Mouse (Mus musculus): ENCODE results near the gene Dennd5a.

The Dennd5a gene

GRCm38 (mm10) chr7:109881561-109882099 lies 78.6 kb downstream of the Dennd5a start:
- DNase-seq = no peak

- DNase-seq = no peak
Measured at GRCm38 (mm10) chr7:109879158-109879557, 81.1 kb downstream of the Dennd5a start.

GRCm38 (mm10) chr7:109876085-109876484 lies 84.2 kb downstream of the Dennd5a start:
- DNase-seq = no peak

- no peak for DNase-seq
Measured at GRCm38 (mm10) chr7:109875598-109875997, 84.7 kb downstream of the Dennd5a start.

GRCm38 (mm10) chr7:109875033-109875432 lies 85.2 kb downstream of the Dennd5a start:
- DNase-seq = no peak

- DNase-seq = no peak
Measured at GRCm38 (mm10) chr7:109873170-109873569, 87.1 kb downstream of the Dennd5a start.

GRCm38 (mm10) chr7:109871232-109871631 lies 89.0 kb downstream of the Dennd5a start:
- no peak for DNase-seq

- no peak for DNase-seq
Measured at GRCm38 (mm10) chr7:109868498-109868897, 91.8 kb downstream of the Dennd5a start.

GRCm38 (mm10) chr7:109866643-109867042 lies 93.6 kb downstream of the Dennd5a start:
- DNase-seq = no peak

GRCm38 (mm10) chr7:109865370-109866229 lies 94.7 kb downstream of the Dennd5a start, which contains the start of gene Scube2:
Gene Scube2, minus strand, starts transcription at chr7:109865679.
- DNase-seq = no peak

GRCm38 (mm10) chr7:109863561-109863960 lies 96.7 kb downstream of the Dennd5a start:
- DNase-seq = no peak

GRCm38 (mm10) chr7:109860162-109860561 lies 100.1 kb downstream of the Dennd5a start:
- no peak for DNase-seq

- DNase-seq = no peak
Measured at GRCm38 (mm10) chr7:109859354-109859753, 100.9 kb downstream of the Dennd5a start.

- no peak for DNase-seq
Measured at GRCm38 (mm10) chr7:109852752-109853212, 107.5 kb downstream of the Dennd5a start.

GRCm38 (mm10) chr7:109852017-109852416 lies 108.3 kb downstream of the Dennd5a start:
- no peak for DNase-seq

- no peak for DNase-seq
Measured at GRCm38 (mm10) chr7:109850531-109850930, 109.7 kb downstream of the Dennd5a start.

- DNase-seq = no peak
Measured at GRCm38 (mm10) chr7:109849750-109850434, 110.4 kb downstream of the Dennd5a start.

- no peak for DNase-seq
Measured at GRCm38 (mm10) chr7:109848867-109849733, 111.2 kb downstream of the Dennd5a start.

GRCm38 (mm10) chr7:109844100-109844499 lies 116.2 kb downstream of the Dennd5a start:
- DNase-seq = no peak
